Mouse (Mus musculus) liver (tissue): Measurements from ENCODE around the gene Lmntd2.

Source experiments
- DNase-seq: peaks from one replicate; pipeline ENCODE4 v3.0.0-alpha.2; 2020; ENCODE audit warnings: mixed read lengths

Gene Lmntd2

GRCm38 (mm10) chr7:141215880-141216733 lies 2.2 kb upstream of the Lmntd2 start:
- peak; percentile 76 for DNase-seq

DNA sequence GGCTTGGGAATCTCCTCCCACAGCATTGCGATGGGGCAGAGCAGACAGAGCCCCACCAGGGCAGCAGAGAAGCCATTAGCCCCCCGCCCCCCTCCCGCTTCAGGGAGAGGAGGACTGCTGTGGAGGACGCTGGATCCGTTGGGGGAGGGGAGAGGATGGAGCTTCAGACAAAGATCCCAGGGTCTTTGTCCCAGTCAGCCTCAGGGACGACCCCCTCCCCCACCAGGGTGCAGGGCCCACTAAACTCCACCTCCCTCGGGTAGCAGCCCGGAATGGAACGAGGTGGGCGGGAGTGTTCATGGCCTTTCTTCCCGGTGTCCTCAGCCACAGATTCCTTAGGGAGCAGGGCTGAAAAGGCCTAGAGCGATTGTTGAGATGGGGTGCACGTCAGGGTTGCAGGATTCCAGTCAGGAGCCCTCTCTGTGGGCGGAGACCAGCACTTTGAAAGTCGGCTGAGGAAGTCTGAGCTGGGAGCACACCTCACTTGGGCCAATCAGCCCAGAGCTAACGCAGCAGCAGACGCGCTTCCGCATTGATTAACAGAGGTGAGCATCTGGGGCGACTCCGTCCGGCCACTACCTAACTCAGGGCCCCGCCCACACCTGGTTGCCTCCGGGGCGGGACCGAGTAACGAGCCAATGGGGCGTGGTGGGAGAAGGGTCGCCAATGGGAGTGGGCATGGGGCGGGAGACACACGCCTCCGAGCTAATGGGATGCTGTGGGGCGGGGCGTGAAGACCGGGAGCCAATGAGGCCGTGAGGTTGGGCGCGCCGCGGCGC lies 1.4 kb upstream of the Lmntd2 start, which contains the start of gene Rassf7:
Rassf7 (plus strand) TSS at position 760 of the 779 bp plus-strand sequence.
- peak; percentile 99 for DNase-seq

DNA sequence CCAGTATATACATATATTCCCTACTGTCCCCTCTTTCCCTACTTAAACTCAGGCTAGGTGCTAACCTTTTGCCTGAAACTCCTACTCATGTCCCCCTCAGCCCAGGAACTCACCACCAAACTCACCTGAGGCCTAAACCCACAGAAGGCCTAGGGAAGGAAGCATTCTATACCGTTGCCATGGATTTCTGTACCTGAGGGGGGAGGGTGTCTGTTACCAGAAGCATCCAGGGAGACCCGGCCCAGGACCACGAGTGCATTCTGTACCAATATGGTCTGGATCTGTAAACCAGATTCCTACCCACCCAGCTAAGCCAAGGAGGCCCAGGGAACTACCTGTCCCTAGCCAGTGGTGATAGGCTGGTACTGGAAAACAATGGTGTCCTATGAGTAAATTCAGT lies 430 bp upstream of the Lmntd2 start:
- DNase-seq = no peak

DNA sequence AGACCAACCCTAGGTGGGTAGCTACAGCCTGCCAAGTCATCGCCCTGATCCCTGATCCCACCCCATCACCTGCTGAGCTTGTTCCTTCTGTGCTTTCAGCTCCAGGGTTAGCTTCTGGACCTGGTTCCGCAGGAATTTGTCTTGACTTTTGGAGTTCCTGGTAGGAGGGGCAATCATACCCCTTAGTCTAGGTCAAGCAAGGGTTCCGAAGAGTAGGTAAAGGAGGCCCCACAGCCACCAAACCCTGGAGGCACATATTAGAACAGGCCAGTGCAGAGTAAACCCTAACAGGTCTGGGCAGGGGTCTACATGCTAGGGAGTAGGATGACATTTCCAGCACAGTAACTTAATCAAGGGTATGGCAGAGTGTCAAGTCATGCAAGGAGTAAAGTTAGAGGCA lies 747 bp downstream of the Lmntd2 start:
- DNase-seq = no peak

GRCm38 (mm10) chr7:141210606-141211131 lies 3.2 kb downstream of the Lmntd2 start:
- DNase-seq = no peak

DNA sequence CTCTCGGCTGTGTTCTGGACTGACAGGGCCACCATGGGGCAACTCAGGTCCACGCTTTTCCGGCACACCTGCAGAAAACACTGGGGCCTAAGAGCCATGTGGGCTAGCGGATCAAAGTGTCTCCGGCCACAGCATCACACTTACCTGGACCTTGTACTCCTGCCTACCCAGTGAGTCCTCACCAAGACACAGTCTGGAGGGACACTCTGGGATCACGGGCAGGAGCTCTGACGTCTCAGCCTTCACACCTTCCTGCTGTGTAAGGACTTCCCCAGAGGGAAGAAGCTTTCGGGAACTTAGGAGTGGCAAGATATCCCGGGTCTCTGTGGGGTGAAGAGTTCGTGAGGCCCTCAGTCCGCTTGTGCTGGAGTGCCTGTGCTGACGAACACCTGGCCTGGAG lies 3.7 kb downstream of the Lmntd2 start:
- no peak for DNase-seq

DNA sequence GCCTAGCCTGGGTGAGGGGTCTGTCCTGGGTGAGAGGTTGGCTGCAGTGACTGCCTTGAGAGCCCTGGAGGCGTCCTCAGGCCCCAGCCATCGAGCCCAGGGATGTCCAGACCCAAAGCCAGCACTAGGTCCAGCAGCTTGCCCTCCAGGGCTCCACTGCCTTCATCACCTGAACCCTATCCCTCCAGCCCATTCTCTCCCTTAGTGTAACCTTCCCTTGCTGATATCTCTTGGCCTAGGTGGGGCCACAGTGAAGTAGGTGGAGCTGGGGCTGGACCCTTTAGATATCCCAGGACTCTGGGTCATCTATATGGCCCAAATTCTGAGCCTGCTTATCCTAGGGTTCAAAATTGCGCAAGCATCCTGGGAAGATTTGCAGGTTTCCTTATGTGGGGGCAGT lies 4.4 kb downstream of the Lmntd2 start:
- DNase-seq = peak; percentile 85

DNA sequence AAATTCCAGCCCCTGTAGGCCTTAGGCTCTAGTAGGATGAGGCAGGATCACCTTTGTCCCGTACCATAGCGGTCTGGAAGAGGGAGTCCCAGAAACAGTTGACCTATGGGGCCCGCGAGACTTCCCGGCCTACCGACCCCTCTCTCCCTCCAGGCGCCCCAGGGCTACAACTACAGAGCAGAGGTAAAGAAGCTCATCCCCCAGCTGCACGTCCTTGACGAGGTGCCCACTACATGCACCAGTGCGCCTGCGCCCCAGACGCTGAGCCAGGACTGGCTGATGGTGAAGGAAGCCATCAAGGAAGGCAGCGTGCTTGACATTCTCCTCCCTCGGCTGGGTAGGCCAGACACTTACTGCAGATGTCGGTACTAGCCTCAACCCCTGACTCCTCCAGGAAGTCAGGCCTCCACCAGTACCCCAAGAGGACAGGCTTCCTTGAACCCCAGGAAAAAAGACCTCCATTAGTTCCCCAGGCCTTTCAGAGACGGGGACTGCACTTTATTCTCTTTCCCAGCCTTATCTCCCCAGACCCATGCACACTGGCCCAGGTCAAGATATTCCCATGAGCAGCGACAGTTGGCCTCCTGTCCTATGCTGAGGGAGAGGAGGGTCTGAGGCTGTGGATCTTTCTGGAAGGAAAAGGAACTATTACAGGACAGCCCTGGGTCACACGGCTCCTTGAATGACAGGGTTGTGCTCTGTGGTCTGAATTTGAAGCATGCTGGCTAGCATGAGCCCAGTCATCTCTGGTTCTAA lies 7.5 kb downstream of the Lmntd2 start:
- peak; percentile 67 for DNase-seq

DNA sequence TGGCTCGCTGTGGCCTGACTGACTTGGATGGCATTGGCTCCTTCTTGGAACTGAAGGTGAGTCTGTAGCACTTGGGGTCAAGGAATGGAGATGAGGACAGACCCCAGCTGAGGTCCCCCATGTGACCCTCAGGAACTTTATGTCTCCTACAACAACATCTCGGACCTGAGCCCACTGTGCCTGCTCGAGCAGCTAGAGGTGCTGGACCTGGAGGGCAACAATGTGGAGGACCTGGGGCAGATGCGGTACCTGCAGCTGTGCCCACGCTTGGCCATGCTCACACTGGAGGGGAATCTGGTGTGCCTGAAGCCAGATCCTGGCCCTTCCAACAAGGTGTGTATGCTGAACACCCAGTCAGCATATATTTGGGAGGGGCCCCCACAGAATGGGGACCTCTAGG lies 8.4 kb downstream of the Lmntd2 start:
- DNase-seq = no peak

DNA sequence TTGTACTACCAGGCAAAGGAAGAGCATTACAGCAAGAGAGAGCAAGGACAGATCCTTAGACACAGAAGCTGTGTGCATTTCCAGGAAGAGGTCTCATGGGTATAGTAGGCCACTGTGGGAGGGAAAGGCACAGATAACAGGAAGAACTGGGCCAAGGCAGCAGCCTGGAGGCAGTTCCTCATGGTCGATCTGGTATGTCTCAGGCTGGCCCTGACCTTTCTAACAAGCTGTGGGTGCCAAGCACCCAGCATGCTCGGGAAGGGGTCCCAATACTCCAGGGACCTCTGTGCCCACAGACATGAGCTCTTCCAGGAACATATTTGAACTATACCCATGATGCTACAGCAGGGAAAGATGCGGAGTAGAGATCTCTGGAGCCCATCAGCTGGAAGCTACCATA lies 9.3 kb downstream of the Lmntd2 start:
- DNase-seq = no peak

GRCm38 (mm10) chr7:141198121-141198520 lies 15.8 kb downstream of the Lmntd2 start:
- no peak for DNase-seq

DNA sequence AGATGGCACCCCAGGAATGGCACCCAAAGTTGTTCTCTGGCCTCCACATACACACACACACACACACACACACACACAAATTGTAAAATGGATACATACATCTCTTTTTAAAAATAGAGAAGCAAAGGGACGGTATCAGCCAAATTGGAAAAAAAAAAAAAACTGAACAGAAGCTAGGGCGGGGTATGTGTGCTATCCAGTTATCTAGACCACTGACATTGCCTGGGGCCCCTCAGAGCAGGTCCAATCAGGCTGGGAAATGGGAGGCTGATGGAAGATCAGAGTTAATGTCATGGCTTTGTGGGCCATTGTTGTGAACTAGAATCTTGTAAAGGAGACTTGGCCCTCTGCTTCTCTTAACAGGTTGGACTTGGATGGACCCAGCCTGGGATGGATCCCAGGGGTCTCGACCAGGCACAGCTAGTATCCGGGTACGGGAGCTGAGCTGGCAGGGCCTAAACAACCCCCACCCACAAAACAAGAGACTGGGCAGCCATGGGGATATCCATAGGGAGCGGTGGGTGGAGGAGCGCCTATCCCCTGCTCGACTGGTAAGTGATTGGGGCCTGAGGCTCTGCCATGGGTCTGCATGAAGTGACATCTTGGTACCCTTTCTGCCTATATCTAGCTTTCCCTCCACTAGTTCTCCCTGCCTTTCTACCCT lies 17.1 kb downstream of the Lmntd2 start:
- peak; percentile 75 for DNase-seq

GRCm38 (mm10) chr7:141195754-141196153 lies 18.1 kb downstream of the Lmntd2 start:
- DNase-seq = no peak

DNA sequence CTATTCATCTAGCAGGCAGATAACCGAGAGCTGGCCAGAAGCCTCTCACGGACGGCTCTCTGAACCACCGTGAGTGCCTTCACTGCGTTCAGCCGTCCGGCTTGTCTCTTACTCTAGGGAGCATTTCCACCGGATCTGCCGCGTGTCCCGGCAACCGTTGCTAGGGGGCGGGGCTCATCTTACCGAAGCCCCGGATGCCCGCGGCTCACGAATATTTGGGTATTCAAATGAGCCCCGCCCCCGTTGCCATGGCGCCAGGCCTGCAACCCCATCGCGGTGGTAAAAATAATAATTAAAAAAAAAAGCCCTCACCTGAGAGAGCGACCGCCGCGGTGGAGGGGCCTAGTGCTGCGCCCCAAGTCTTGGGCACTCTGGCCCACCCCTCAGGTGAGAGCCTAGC lies 19.1 kb downstream of the Lmntd2 start:
- DNase-seq = peak; percentile 98

DNA sequence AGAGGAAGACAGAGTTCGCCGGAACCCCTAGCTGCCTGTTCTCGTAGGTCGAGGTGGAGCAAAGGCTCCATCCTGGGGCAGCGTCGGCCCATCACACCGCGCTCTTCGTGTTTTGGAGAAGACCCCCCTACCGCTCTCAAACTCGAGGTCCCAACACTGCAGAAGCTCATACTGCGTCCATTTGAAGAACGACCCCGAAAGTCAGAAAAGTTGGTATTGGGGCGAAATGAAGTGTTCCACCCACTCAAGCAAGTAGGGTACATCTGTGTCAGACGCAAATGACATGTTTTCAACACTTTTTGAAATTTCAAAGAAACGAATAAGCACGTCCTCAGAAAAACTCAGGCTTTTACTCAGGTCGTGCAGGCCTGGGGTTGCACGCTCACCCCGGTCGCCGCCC lies 19.5 kb downstream of the Lmntd2 start:
- no peak for DNase-seq

DNA sequence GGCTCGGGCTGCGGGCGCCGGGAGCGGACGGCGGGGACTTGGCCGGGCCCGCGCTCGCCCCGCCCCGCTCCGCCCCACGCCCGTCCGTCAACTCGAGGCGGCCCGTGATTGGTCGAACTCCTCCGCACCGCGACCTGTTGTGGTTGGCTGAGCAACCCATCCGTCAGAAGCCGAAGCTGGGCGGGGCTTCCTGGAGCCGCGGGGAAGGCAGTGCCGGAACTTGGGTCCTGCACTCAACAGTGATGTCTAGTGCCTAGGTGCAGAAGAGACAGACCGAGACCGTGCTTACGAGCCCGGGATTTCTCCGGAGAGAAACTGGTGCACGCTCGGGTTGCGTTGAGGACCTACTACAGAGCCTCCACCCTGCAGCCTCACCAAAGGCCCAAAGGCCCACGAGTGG lies 19.9 kb downstream of the Lmntd2 start, which contains the start of the genes Hras and Lrrc56:
Hras (minus strand) TSS at position 58 of the 400 bp plus-strand sequence.
Lrrc56 (plus strand) TSS at position 210 of the 400 bp plus-strand sequence.
- peak; percentile 99 for DNase-seq

DNA sequence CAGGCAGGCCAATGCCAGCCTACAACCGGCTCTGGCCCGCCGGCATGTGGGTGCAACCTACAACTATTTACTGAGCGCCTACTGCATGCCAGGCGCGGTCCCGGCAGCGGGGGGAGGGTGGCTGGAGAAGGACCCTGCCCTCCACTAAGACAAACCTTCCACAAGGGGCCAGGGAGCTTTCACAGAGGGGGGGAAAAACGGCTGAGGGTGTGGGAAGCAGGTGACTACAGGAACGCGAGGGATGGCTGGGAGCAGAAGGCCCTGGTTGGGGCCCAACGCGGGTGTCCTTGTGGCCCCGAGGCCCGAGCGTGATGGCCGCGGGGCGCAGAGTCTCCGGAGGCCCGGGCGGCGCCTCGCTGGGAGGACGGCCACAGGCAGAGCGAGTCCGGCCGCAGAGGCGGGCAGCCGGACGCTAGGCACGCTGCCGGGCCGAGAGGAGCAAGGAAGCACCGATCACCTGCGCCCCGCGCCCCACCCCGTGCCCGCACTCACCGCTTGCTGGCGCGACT lies 20.5 kb downstream of the Lmntd2 start:
- DNase-seq = peak; percentile 48

- DNase-seq = peak; percentile 21
These were observed 21.0 kb downstream of the Lmntd2 start for GRCm38 (mm10) chr7:141192776-141193347.

DNA sequence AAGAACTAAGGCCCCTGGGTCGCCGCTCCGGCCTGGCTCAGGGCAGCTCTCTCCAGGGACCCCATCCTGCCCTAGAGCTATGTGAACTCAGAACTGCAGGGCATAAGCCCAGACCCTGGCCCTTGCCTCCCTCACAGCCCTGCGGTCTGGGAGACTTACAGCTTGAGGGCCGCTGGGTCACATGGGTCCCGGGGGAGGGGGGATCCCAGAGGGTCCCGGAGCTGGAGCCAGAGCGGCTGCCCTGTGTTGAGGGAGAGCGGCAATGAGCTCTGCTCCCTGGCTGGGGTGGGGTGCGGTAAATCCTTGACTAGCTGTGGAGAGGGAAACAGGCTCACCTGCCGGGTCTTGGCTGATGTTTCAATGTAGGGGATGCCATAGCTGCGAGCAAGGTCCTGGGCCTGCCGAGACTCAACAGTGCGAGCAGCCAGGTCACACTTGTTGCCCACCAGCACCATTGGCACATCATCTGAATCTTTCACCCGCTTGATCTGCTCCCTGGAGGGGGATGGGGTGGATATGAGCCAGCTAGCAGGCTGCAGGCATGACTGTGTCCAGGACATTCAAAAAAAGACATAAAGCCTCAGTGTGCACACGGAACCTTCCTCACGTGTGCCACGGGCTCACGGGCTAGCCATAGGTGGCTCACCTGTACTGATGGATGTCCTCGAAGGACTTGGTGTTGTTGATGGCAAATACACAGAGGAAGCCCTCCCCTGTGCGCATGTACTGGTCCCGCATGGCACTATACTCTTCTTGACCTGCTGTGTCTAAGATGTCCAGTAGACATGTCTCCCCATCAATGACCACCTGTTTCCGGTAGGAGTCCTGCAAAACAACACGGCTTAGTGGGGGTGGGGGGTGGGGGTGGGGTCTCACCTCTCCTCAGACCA lies 21.8 kb downstream of the Lmntd2 start:
- DNase-seq = no peak

DNA sequence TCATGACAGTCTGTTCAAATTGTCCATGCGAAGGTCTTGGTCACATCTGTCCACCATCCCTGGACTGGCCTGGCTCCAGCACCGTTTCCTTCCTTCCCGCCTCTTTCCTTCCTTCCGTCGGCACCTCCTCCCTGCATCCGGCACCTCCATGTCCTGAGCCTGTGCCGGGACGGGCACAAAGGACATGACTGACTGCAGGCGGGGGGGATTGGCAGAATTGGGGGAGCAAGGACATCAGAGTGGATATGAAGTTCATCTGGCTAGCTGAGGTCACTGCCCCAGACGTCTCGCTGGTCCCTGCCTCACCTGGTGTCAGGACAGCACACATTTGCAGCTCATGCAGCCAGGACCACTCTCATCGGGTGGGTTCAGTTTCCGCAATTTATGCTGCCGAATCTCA lies 22.8 kb downstream of the Lmntd2 start:
- no peak for DNase-seq

DNA sequence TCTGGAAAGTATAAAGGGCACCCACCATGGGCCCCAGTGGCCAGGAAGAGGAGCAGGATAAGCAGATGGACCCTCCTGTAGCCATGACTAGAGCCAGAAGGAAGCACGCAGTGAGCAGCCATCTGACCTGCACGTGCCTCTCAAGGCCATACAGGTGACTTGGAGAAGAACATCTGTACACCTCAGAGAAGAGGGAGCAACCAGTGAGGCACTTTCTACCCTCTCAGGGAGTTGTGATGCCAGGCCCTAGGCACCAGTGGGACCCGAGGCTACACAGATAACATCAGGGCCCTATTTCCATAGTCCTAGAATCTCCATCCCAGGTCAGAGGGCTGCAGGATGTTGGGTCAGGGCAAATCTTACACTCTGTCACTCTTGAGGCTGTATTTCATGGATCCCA lies 23.7 kb downstream of the Lmntd2 start:
- DNase-seq = no peak
